Mouse (Mus musculus) neural tube, embryonic 15.5 days (tissue): ENCODE results near the gene Ddx55. TPM values are rescaled to one million over a fixed set of nuclear protein-coding genes. Genes with fewer than 3 reads are reported as not detected.
A peak's percentile ranks its signal among the peaks of the same experiment; 100 is the strongest.
"Not testable (repeated sequence)": the region's sequence is repeated elsewhere in the genome, so short reads cannot be mapped to it uniquely, and the experiment has no call there.

Source experiments
- ATAC-seq: fragments of 200-750 bp; cut with Nextera tagmentation; 2 replicates; pipeline ENCODE4 v1.8.0; 2017; ENCODE audit warnings: mild to moderate bottlenecking, moderate TSS enrichment, moderate library complexity; ENCODE audit not compliant: low FRiP score
- H3K27ac ChIP-seq: fragments of 300-500 bp; sonication (generic); replicated peaks from 2 replicates; pipeline ENCODE4 v1.5.1; 2015; ENCODE audit warnings: mild to moderate bottlenecking, inconsistent platforms
- H3K27me3 ChIP-seq: fragments of 300-500 bp; sonication (generic); replicated peaks from 2 replicates; pipeline ENCODE4 v1.6.1; 2015; ENCODE audit warnings: inconsistent platforms
- H3K36me3 ChIP-seq: fragments of 300-500 bp; sonication (generic); 2 replicates; pipeline ENCODE4 v1.6.1; 2015; ENCODE audit warnings: inconsistent platforms
- H3K4me1 ChIP-seq: fragments of 300-500 bp; sonication (generic); 2 replicates; pipeline ENCODE4 v1.6.1; 2015; ENCODE audit warnings: inconsistent platforms
- H3K4me2 ChIP-seq: fragments of 300-500 bp; sonication (generic); 2 replicates; pipeline ENCODE4 v1.6.1; 2015; ENCODE audit warnings: inconsistent platforms, mild to moderate bottlenecking, moderate library complexity
- H3K4me3 ChIP-seq: fragments of 300-500 bp; sonication (generic); replicated peaks from 2 replicates; pipeline ENCODE4 v1.5.1; 2015; ENCODE audit warnings: mild to moderate bottlenecking, inconsistent platforms
- H3K9ac ChIP-seq: fragments of 300-500 bp; sonication (generic); replicated peaks from 2 replicates; pipeline ENCODE4 v1.6.1; 2015; ENCODE audit warnings: mild to moderate bottlenecking, inconsistent platforms
- H3K9me3 ChIP-seq: fragments of 300-500 bp; sonication (generic); replicated peaks from 2 replicates; pipeline ENCODE4 v1.6.1; 2016; ENCODE audit warnings: inconsistent platforms
- WGBS: fragments of 180-500 bp; shearing (Covaris S2); methylation state at CpG from one replicate; pipeline ENCODE4 v1.1.7; 2015; ENCODE audit warnings: mixed read lengths; 5-methylcytosine and 5-hydroxymethylcytosine counted together
- polyA plus RNA-seq: library from polyadenylated mRNA; unstranded; fragments of >200 nt; fragmentation: Nextera tagmentation; extraction: Ambion mirVana; gene quantifications from 2 replicates; pipeline ENCODE4 v1.2.1, GENCODE M21; 2015

Gene Ddx55
- polyA plus RNA-seq, 1 experiment from 2014 or later, result 28.1 TPM

- Histone ChIP-seq H3K4me3 (no peak overlapping the region), H3K4me1 (peaks cover 35% of the 10 kb centered on the region), H3K36me3 (peaks cover 50% of the 10 kb centered on the region), H3K9me3 (no peaks in the 10 kb centered on the region), H3K4me2 (no peak overlapping the region), H3K27ac (no peak overlapping the region), H3K27me3 (no peaks in the 10 kb centered on the region), H3K9ac (no peak overlapping the region)
- WGBS, result 92% methylated on average over 5 of the region's 5 CpGs
- ATAC-seq, result no peak
These were observed 29.9 kb downstream of the Ddx55 start for GRCm38 (mm10) chr5:124582515-124582914.

- no peak for ATAC-seq
- 97% methylated on average over 3 of the region's 3 CpGs for WGBS
- Histone ChIP-seq H3K4me2 (no peak overlapping the region), H3K9ac (no peak overlapping the region), H3K27me3 (no peaks in the 10 kb centered on the region), H3K36me3 (peaks cover 83% of the 10 kb centered on the region), H3K9me3 (no peaks in the 10 kb centered on the region), H3K27ac (no peak overlapping the region), H3K4me1 (no peaks in the 10 kb centered on the region; the same call in 1 of the 2 replicates), H3K4me3 (no peak overlapping the region)
These were observed 40.1 kb downstream of the Ddx55 start for GRCm38 (mm10) chr5:124592768-124593167.

GRCm38 (mm10) chr5:124598224-124599174 is 45.8 kb downstream of the Ddx55 start:
- 7% methylated on average over 30 of the region's 30 CpGs for WGBS
- Histone ChIP-seq H3K36me3 (peaks cover 46% of the 10 kb centered on the region), H3K4me2 (peak overlapping the region; percentile 84), H3K9me3 (no peaks in the 10 kb centered on the region), H3K27me3 (no peaks in the 10 kb centered on the region), H3K4me3 (peak overlapping the region; percentile 89), H3K4me1 (peaks cover 20% of the 10 kb centered on the region), H3K9ac (peak overlapping the region; percentile 85), H3K27ac (peak overlapping the region; percentile 70; the same call in 1 of the 2 replicates)
- peak; percentile 100 for ATAC-seq

- H3K4me1 ChIP-seq, result peaks cover 20% of the 10 kb centered on the region
- not testable (repeated sequence) for ATAC-seq, H3K9me3 ChIP-seq, H3K27ac ChIP-seq, H3K9ac ChIP-seq, H3K27me3 ChIP-seq
- WGBS, result 70% methylated on average over 8 of the region's 8 CpGs
- peak overlapping the region; percentile 84 for H3K4me2 ChIP-seq
- H3K36me3 ChIP-seq, result peaks cover 44% of the 10 kb centered on the region
- peak overlapping the region; percentile 89 for H3K4me3 ChIP-seq
These were observed 47.1 kb downstream of the Ddx55 start for GRCm38 (mm10) chr5:124599726-124600125.

GRCm38 (mm10) chr5:124602349-124602748 is 49.7 kb downstream of the Ddx55 start:
- peaks cover 20% of the 10 kb centered on the region for H3K4me1 ChIP-seq
- no peak overlapping the region for H3K9ac ChIP-seq
- no peak overlapping the region for H3K4me3 ChIP-seq
- 73% methylated on average over 5 of the region's 5 CpGs for WGBS
- H3K9me3 ChIP-seq, result no peaks in the 10 kb centered on the region
- H3K27me3 ChIP-seq, result no peaks in the 10 kb centered on the region
- H3K27ac ChIP-seq, result no peak overlapping the region
- peaks cover 23% of the 10 kb centered on the region for H3K36me3 ChIP-seq
- ATAC-seq, result no peak
- H3K4me2 ChIP-seq, result no peak overlapping the region

GRCm38 (mm10) chr5:124604296-124604695 is 51.6 kb downstream of the Ddx55 start:
- Histone ChIP-seq H3K4me2 (no peak overlapping the region), H3K27me3 (no peaks in the 10 kb centered on the region), H3K9ac (no peak overlapping the region), H3K36me3 (peaks cover 37% of the 10 kb centered on the region), H3K9me3 (no peaks in the 10 kb centered on the region), H3K4me3 (no peak overlapping the region), H3K4me1 (peaks cover 9% of the 10 kb centered on the region), H3K27ac (no peak overlapping the region)
- 84% methylated on average over 4 of the region's 4 CpGs for WGBS
- ATAC-seq, result no peak

- H3K4me1 ChIP-seq, result peaks cover under 1% of the 10 kb centered on the region; the same call in 1 of the 2 replicates
- H3K4me3 ChIP-seq, result no peak overlapping the region
- no peak for ATAC-seq
- 90% methylated on average over 17 of the region's 17 CpGs for WGBS
- H3K9ac ChIP-seq, result no peak overlapping the region
- no peak overlapping the region for H3K4me2 ChIP-seq
- H3K9me3 ChIP-seq, result no peaks in the 10 kb centered on the region
- H3K27me3 ChIP-seq, result no peaks in the 10 kb centered on the region
- H3K27ac ChIP-seq, result no peak overlapping the region
- peaks cover 40% of the 10 kb centered on the region for H3K36me3 ChIP-seq
These were observed 52.5 kb downstream of the Ddx55 start for GRCm38 (mm10) chr5:124605041-124605622.

GRCm38 (mm10) chr5:124610965-124611364 is 58.3 kb downstream of the Ddx55 start:
- H3K4me3 ChIP-seq, result no peak overlapping the region
- no peak overlapping the region for H3K9ac ChIP-seq
- H3K27ac ChIP-seq, result no peak overlapping the region
- H3K36me3 ChIP-seq, result peaks cover 47% of the 10 kb centered on the region
- WGBS, result 80% methylated on average over 10 of the region's 10 CpGs
- H3K27me3 ChIP-seq, result no peaks in the 10 kb centered on the region
- no peak for ATAC-seq
- no peaks in the 10 kb centered on the region for H3K4me1 ChIP-seq
- no peak overlapping the region for H3K4me2 ChIP-seq
- H3K9me3 ChIP-seq, result no peaks in the 10 kb centered on the region

GRCm38 (mm10) chr5:124614709-124615108 is 62.0 kb downstream of the Ddx55 start:
- Histone ChIP-seq H3K4me1 (no peaks in the 10 kb centered on the region), H3K27me3 (no peaks in the 10 kb centered on the region), H3K27ac (no peak overlapping the region), H3K4me2 (no peak overlapping the region), H3K9ac (no peak overlapping the region), H3K9me3 (no peaks in the 10 kb centered on the region), H3K4me3 (no peak overlapping the region), H3K36me3 (peaks cover 36% of the 10 kb centered on the region)
- WGBS, result 85% methylated on average over 11 of the region's 11 CpGs
- ATAC-seq, result no peak

- WGBS, result 84% methylated on average over 10 of the region's 10 CpGs
- no peak for ATAC-seq
- H3K4me3 ChIP-seq, result no peak overlapping the region
- no peaks in the 10 kb centered on the region for H3K27me3 ChIP-seq
- peaks cover 19% of the 10 kb centered on the region for H3K36me3 ChIP-seq
- no peak overlapping the region for H3K27ac ChIP-seq
- H3K9me3 ChIP-seq, result no peaks in the 10 kb centered on the region
- no peak overlapping the region for H3K9ac ChIP-seq
- no peaks in the 10 kb centered on the region for H3K4me1 ChIP-seq
- H3K4me2 ChIP-seq, result no peak overlapping the region
These were observed 66.0 kb downstream of the Ddx55 start for GRCm38 (mm10) chr5:124618711-124619110.
